Mouse (Mus musculus) heart, postnatal 0 days (tissue): ENCODE results near the gene Tns1.

Experiments used
- CTCF ChIP-seq: IDR thresholded peaks from 2 replicates; pipeline ENCODE4 v1.5.1; 2016; ENCODE audit warnings: antibody characterized with exemption, control low read depth, low read depth
- EP300 ChIP-seq: IDR thresholded peaks from 2 replicates; pipeline ENCODE4 v1.6.1; 2016; ENCODE audit warnings: antibody characterized with exemption, low read depth

- TF ChIP-seq CTCF (no peak), EP300 (no peak)
These were observed 104.0 kb downstream of the Tns1 start for GRCm38 (mm10) chr1:74020235-74020634.
